Mouse (Mus musculus): ENCODE data around the gene Dusp3.
A peak's percentile ranks its signal among the peaks of the same experiment; 100 is the strongest.

Dusp3 gene

DNA sequence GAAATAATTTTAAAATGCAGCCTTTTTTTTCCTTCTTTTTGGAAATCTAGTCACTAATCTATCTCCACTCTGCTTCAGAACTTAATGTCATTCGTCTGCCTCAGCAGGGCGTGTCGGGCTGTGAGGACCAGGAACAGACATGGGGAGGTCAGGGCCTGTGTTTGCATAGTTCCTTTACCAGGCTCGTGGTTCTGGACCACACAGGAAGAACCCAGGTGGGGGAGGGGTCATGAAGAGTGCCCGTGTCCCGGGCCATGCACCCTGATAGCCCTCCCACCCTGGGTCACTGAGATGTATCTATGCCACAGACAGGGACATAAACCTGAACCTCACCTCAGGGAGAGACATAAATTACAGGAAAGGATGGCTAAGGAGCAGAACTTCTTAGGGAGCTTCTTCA, 12.6 kb downstream of the Dusp3 start:
- DNase-seq = no peak

DNA sequence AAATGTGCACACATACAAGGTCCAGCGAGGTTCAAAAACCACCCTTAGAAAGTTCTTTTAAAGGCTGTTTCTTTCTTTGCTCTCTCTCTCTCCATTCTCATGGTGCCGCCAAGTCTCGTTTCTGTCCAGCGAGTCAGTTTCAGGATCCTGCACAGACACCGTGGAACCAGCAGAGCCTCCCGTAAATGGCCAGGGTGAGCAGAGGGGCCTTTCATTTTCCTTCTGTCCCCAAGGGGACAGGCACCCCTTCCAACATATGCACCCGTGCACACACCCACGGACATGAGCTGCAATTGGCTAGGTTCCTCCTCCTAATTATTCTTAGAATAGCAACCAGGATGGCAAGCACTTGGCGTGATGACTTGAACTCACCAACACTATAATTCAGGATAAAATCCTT, 13.3 kb downstream of the Dusp3 start:
- no peak for DNase-seq

DNA sequence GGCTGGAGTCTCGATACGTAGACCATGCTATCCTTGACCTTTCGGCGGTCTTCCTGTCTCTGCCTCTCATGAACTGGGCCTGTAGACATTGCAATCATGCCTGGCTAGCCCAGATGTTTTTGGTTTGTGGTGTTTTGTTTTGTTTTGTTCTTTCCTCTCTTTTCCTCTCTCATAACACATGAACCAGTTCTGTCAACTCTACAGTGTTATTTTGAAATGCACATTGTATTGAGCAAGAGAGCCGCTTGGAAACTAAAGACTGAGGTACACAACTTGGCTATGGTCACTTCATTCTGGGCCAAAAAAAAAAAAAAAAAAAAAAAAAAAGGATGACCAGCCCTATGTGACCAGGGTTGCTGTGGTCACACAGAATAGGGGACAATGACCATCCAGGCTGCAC, 14.2 kb downstream of the Dusp3 start:
- DNase-seq = no peak

DNA sequence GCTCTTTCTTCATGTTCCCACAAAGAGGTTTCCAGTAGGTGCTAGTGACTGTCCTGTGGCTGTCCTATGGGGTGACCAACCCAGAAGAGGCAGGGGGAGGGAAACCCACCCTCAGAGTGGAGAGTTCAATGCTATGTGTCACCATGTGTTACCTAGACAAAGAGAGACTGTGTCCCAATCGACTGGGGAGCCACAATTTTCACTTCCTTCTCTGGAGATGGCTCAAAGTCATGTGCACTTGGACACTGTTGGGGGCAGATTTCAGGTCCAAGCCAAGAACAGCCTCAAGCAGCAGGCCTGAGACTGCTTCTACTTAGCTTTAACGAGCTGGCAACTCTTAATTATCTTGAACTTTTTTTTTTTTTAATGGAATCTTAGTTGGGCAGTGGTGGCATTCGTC, 14.7 kb downstream of the Dusp3 start:
- no peak for DNase-seq

DNA sequence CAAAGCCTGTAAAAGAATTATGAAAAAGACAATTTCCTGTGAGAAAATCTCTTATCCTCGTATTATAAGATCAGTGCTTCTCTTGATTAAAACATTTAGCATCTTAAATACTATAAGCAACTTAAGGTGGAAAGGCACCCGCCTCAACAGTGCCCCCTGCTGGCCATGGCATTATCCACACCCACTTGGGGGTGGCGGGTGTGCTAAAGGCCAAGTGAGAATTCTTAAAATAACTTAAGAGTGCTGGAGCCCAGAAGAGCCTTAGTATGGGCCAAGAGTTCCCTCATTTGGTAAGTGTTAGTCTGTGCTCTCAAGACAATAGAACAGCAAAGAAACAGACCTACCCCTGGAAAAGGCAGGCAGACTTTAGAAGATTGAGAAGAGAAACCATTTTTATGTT, 15.4 kb downstream of the Dusp3 start:
- peak; percentile 83 to 85 for DNase-seq

DNA sequence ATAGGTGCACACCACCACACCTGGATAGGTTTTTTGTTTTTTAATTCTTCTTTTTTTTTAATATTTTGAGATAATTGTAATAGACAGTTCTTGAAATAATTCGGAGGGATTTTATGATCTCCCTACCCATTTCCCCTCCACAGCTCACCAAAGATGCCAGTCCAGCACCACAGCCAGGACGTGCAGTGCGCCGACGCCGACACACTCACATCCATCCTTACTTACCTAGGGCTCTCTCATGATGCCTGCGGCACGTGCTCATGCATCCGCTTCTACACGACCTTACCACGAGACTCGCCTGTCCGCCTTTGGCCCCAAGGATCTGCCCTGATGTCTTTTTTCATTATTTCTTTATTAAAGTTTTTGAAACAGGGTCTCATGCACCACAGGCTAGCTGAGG, 17.0 kb downstream of the Dusp3 start:
- DNase-seq = no peak

DNA sequence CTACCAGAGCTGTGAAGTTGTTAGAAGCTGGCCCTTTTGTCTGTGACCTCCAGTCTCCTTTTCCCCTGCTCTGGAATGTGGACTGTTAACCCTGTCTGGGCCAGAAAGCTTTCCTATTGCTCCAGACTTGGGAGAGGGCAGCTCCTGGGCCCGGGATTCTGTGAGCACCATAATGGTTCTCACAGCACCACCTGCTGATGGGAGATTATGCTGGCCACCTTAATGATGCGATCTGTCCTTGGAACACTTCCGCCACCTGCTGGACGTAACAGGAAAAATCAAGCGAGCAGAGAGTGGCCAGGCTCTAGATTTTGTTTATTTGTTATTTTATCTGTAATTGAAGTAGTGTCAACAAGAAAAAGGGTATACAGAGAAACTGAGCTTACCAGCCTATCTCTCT, 18.0 kb downstream of the Dusp3 start:
- DNase-seq = peak; percentile 84 to 85

DNA sequence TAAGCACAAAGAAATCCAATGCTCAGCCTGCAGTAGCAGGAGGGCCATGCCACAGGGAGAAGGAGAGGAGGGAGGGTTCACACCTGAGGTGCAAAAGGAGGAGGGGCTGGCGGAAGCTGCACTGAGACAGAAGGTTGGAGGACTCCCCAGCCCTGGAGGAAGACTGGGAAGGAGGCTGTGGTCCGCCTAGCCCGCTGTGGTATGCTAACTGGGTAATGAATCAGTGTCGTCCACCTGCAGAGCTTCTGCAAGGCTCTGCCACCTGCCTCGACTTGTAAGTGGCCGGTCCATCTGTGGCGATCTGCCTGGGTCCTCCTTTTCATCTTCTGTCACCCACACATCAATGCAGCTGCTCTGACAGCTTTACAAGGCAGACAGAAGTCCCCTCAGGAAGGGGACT, 18.5 kb downstream of the Dusp3 start:
- DNase-seq = no peak

DNA sequence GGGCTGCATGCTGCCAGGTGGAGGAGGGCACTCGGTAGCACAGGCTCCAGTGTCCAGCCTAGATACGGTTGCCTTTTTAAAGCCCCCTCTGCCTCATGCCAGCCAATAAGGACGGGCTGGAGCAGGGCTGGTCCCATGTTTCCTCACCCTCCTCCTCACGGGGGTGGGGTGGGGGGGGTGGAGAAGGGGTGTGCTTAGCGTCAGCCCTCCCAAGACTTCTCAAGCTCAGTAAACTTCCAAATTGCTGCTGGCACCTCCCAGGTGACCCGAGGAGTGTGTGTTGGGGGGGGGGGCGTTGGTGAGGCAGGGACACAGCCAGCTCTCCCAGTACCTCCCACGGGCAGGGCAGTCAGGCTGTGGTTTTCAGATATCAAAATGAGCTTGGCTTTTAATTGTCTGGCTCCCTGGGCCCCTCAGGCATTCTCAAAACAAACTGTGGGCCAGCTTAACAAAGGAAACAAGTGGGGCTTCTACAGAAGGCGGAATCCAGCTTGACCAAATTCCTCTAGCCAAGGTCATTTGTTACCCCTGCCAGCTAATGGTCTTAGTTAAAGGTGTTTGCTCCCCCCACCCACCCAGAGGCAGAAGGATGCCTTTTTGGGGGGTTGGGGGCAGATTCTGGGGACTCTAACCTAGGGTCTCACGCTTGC, 19.7 kb downstream of the Dusp3 start, which contains the start of gene Sost:
TSS of gene Sost (minus strand) at position 51 of the 650 bp plus-strand sequence.
- DNase-seq = no peak

DNA sequence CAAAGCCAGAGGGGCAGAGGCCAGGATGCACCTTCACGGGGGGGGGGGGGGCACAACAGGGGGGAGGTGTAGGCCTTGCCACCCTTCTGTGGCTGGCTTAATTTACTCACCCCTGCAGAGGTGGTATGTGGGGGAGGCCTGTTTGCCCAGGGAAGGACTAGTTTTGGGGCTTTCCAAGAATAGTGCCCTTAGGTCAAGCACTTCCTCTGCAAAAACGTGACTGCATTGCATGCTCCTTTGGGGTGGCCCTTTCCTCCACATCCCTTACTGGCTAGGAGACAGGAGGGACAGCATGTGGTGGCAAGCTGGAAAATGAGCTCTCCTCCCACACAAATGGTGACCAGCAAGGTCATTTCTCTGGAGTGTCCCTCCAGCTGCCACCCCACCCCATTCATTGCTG, 21.3 kb downstream of the Dusp3 start:
- peak; percentile 13 to 30 for DNase-seq

DNA sequence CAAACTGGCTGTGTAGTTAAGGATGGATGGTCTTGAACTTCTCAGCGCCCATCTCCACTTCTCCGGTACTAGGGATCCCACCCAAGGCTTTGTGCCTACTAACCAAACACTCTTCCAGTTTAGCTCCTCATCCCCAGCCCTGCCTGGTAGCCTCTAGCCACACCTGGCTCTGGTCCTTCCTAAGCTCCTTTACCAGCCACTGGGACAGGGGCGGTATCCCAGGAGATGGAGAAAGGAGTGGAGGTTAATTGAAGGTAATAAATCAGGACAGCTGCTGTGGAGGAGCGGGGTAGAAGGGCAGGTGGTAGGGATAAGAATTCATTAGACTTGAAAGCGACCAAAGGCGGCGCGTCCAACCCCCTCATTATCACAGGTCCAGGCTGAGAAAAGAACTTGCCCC, 22.2 kb downstream of the Dusp3 start:
- no peak for DNase-seq

DNA sequence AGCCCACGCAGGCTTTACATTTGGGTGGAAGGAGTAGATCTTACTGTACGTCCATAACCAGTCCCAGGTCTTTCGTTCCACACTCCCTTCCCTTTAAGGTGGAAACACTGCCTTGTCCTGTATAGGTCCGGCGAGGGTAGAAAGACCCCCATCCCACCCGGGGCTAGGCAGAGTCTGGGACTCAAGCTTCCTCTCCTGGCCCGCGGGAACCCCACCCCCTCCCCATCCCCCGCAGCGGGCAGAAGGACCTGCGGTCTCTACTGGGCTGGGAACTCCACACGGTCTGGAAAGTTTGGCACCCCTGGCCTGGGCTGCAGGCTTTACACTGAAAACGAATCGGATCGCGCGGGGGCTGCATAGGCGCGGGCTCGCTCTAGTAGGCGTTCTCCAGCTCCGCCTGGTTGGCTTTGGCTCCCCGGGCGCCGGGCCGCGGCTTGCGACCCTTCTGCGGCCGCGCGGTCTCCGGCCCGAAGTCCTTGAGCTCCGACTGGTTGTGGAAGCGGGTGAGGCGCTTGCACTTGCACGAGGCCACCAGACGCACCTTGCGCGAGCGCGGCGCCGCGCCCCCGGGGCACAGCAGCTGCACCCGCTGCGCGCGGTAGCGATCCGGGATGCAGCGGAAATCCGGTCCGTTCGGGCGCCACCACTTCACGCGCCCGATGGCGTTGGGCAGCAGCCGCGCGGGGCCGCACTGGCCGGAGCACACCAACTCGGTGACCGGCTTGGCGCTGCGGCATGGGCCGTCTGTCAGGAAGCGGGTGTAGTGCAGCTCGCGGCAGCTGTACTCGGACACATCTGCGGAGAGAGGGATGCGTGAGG, 23.1 kb downstream of the Dusp3 start:
- peak; percentile 41 to 50 for DNase-seq

DNA sequence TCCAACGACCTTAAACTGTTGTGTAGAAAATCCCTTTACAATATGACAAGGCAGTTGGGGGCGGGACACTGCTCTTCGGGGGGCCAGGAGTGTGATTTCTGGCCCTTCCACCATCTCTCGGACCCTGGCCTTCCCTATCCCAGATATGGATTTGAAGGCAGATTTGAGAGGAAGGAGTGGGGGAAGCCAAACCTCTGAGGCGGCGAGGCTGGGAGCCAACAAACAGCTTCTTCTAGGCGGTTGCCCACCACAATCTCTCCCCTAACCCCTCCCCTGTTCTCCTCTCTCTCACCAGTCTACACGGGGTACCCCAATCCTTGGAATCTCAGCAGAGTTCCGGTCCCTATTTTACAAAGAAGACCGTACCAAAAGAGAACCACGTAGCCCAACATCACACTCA, 23.8 kb downstream of the Dusp3 start:
- peak in 1 of 2 experiments; percentile 12 for DNase-seq

DNA sequence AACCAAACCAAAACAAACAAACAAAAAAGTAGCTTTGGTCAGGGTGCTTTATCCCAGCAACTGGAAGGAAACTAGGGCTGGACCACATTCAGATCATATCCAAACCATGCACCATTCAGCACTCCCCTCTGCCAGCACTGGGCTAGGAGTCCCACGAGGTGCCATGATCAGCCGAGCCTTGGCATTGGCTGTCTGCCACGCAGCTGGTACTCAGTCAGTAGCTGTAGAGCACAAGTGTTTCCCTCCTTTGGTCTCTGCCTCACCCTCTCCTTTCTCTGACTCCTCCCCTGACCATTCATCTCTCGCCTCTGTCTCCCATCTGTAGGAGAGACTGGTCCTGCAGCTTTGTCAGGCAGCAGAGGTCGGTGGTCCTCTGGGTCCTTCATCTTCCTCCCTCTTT, 29.3 kb downstream of the Dusp3 start:
- no peak for DNase-seq

DNA sequence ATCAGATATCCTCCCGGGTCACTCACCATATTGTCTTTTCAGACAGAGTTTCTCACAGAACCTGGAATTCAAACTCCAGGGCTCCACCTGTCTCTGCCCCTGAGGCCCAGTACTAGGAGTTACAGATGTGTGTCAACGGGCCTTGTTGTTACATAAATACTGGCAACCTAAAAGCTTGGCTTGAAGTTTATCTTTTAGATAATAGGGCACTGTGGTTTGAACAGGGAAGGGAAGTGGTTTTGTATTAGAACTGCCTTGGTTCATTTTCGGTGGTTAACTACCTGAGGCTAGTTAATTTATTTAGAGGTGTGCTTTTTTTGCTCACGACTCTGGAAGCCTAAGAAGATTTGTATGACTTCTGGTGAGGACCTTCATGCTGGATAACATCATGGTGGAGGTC, 33.4 kb downstream of the Dusp3 start:
- DNase-seq = no peak

DNA sequence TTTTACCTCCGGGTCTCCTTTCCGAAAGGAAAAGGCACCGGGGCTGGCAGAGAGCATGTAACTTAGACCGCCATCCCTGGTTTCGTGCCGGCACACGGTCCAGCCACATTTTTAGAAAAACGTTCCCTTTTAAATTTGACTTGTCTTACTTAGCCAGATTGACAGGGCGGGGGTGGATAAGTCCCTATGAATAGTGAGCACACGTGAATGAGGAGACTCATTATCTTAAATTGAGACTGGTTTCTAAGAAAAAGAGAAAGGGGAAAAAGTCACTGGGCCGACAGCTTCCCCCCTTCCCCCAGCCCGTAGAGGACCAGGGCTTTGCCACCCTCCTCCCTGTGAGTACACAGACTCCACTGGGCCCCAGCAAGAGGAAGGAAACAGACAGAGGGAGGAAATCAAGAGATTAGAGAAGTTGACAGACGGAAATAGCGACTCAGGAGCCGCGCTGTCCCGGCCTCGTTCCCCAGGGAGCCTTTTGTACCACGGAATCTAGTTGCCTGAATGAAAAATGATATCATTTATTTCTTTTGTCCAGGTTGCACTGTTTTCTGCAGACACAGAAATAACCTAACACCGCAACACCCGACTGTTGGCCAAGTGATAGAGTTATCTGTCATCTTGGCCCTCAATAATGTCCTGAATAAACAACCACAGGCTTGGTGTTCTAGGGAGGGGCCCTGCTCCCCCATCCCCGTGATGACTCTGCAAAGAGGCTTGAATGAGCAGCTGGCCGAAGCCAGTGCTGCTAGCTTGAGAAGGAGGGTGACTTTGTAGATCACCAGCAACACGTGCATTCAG, 34.1 kb downstream of the Dusp3 start:
- peak; percentile 54 to 65 for DNase-seq

DNA sequence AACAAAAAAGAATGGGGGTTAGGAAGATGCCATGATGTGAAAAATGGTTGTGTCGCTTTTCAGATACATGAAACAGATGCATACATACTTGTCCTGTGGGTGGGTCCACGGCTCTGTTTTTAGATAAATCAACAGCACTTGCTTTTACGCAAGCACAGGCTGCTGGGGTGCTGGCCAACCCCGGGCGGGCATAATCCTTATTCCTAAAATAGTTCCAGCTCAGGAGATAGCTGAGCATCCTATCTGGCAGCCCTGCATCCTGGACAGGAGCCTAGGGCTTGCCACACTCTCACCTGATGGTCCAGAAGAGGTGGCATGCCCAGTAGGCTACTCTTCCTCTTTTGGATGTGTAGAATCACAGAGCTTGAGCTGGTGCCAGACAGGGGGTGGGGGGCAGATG, 36.8 kb downstream of the Dusp3 start:
- DNase-seq = no peak

DNA sequence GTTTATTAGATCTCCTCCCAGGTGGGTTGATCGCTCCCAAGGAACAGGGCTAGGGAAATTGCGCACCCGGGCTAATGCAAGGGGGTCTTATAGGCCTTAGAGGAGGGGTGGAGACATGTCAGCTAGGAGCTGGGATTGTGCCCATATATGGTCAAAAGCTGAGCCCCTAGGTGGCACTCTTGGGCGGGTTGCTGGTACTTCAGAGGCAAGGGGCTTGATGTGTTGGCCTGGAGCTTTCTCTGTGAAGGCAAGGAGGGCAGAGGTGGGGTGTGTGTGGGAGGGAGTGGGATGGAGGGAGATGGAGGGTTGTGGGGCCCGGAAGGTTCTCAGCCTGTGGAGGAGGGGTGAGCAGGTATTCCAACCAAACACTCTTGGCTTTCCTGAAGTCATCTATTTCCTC, 40.3 kb downstream of the Dusp3 start:
- no peak for DNase-seq

DNA sequence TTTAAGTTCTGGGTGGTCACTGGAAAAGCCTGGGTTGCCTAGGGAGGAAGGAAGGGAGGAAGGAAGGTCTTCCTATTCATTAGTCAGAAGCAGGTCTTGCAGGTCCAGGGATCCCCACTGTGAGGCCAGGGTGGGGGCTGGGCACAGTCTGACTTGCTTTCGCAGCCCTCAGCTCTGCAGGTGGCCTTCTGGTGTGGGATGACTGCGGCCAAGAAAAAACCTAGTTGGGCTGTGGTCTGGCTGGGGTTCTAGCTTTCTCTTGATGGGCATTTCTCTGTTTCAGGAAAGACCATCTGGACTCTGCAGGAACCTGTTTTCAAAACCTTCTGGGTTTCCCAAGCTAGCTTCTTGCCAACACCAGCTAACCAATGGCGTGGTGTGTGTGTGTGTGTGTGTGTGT, 43.8 kb downstream of the Dusp3 start:
- no peak for DNase-seq

DNA sequence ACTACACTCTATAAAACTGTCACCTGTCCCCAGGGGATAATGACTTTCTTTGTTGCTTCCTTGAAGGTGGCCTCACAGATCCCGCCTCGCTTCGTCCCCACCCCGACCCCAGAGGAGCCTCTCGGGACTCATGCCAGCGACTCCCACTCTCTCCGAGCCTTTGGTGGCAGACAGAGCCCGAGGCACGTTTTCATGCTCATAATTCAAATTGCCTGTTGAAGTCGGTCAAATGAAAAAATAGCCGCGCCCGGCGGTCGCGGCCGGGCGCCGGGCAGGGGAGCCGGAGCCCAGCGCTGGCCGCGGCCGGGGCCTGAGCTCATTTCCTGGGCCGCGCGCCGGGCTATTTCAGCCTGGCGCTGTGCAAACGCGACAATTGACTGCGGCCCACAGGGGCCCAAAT, 49.7 kb downstream of the Dusp3 start:
- DNase-seq = no peak

DNA sequence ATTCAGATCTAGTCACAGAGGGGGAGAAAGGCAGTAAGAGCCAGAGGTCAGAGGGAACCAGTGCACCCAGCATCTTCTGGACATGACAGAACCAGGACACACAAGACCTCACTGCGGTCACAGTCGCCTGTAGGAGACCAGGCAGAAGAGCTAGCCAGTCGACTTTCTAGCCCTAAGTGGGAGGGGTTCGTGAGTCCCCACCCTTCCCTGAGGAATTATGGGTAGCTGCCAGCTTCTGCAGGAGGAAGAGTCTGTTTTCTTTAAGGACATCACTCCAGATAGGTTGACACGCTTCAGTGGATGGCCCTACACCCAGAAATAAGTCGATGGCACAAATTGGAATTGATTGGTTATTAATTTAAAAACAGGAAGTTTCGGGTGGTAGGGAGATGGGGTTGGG, 50.4 kb downstream of the Dusp3 start:
- no peak for DNase-seq

DNA sequence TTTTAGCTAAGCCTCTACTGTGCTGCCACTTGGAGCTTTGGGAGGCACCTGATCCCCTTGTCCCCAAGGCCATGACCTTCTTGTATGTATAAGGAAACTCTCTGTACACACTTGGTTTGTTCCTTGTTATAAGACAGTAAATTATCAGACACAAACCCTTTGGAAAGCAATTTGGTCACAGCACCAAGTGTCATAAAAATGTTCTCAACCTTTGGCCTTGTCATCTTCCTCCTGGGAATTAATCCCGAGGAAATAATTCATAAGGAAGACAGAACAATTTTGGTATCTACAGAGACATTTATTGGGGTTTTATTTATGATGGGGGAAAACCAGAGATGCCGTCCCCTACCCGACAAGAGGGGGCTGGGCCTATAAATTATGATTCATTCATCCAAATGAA, 51.1 kb downstream of the Dusp3 start:
- no peak for DNase-seq

DNA sequence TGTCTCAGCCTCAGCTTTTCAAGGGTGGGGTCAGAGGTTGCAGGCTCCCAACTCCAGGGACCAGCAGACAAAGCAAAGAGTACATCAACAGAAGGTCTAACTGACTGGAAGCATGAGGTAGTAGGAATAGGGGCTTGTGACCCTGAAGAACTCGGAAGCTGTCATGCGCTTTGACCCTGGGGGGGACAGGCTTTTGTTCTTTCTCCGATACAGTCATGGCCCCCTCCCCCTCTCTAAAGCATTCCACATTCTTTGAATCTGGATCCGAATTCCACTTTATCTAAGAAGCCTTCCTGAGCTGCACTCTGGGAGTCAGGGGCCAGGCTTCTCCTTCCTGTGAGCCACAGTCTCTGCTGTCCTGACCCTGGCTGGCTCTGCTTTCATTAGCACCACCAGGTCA, 54.8 kb downstream of the Dusp3 start:
- no peak for DNase-seq
